Mouse (Mus musculus) 416B (cell line): ENCODE results near the gene Cacna1b.

Experiments used
- DNase-seq: peaks from one replicate; pipeline ENCODE4 v3.0.0; 2011; ENCODE audit warnings: low read depth

The Cacna1b gene

DNA sequence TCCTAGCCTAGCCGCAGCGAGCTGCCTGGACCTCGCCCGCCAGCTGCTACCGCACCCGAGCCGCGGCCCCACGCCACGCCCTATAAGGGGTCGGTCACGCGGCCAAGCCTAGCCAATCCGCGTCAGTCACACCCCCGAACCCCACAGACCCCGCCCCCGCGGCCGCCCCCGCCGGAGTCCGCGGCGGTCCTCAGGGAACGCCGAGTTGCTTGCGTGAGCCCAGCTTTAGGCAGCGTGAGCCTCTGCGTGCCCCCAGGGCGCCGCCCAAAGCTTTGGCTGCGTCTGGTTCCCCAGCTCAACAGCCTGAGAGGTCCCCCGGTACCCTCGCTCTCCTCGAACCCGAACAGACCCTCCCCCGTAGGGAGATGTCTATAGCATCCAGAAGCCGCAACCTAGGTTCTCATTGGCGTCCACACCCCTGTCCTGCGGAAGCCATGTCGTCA, at the start of gene Cacna1b:
Gene Cacna1b (minus strand): TSS at position 38 of the 443 bp plus-strand sequence.
- no peak for DNase-seq

DNA sequence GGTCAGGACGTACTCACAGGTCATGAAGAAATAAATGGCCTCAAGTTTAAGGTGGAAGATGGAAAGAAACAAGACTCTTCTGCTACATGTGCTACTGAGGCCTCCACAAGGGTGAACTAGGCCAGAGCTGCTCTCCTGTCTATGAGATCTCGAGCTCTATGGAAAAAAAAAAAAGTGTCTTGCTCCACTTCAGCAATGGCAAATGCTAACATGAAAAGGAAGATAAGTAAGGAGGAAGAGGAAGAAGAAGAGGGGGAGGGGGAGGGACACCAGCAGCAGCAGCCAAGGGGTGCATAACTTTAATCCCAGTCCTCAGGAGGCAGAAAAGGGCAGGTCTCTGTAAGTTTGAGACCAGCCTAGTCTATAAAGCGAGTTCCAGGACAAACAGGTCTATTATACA, 46.8 kb upstream of the Cacna1b start:
- DNase-seq, result no peak

- no peak for DNase-seq
These were observed 44.7 kb upstream of the Cacna1b start for GRCm38 (mm10) chr2:24807691-24808090.

DNA sequence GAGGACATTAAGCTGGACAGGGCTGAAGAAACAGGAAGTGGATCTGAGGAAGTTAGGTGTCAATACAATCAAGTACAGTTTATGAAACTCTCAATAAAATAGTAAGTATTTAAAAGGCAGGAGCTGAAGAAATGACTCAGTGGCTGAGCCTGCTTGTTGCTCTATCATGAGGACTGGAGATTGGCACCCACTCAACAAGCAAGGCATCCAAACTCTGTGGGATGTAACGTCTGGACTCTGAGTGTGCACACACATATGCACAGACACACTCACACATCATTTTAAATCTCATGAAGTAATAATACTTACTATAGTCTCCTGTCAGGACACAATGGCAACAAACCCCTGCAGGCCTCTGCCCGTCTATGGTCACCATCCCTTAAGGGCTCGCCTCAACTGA, 44.1 kb upstream of the Cacna1b start:
- DNase-seq, result no peak

DNA sequence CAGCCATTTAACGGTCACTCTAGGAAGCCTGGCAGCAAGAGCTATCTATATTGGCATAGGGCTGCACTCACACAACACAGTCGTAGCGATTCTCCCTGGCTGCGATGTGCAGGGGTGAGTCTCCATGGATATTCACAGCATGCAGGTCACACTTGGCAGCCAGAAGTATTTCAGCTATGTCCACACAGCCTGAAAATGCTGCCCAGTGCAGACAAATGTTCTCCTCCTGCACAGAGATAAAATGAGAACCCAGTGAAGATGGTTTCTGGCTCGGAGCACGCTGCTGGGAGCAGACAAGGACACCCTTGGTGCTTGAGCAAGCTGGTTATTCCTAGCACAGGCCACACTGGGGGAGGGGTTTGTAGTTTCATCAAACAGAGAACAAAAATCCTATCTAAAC, 43.2 kb upstream of the Cacna1b start:
- DNase-seq, result no peak

- DNase-seq, result no peak
These were observed 42.7 kb upstream of the Cacna1b start for GRCm38 (mm10) chr2:24805621-24806020.

DNA sequence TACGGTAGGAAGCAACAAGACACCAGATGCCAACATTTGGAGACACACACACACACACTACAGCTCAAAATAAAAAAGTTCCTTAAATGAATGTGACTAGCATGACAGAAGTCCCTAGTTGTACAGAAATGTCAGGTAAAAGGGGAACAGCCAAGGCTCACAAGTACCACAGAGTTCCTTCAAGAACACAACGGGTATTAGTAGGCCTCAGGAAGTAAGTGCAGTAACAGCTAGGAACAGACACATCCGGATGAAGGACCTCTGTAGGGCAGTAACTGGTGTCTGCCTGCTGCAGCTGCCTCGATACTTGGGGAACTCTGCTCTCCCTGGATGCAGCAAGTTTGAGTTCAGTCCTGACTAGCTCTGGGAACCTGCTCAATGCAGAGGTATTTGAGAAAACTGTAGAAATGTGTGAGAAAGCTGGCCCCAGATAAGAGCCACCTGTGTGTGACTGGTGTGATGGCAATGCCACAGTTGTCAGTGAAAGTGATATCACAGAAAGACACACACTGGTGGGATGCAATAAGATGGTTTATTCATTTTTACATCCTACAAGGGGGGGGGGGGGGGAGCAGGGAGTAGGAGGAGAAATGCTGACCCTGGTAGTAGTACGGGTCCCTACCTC, 34.0 kb upstream of the Cacna1b start:
- no peak for DNase-seq

GRCm38 (mm10) chr2:24787250-24787649, 24.3 kb upstream of the Cacna1b start:
- DNase-seq, result no peak

DNA sequence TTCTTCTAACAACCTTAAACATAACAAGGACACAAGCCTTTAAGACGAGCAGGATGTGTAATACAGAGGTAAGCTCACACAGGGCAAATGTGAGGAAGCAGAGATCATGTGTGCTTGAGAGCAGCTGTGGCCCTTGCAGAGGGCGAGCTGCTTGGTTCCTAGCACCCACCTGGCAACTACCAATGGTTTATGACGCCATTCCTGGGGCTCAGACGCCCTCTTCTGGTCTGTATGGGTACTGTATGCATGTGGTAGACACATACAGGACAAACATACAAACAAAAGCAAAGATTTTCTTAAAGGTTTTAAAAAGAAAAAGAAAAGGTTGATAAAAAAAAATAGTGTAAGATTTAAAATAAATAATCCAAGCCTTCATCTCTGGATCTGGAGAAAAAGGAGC, 18.3 kb upstream of the Cacna1b start:
- no peak for DNase-seq

DNA sequence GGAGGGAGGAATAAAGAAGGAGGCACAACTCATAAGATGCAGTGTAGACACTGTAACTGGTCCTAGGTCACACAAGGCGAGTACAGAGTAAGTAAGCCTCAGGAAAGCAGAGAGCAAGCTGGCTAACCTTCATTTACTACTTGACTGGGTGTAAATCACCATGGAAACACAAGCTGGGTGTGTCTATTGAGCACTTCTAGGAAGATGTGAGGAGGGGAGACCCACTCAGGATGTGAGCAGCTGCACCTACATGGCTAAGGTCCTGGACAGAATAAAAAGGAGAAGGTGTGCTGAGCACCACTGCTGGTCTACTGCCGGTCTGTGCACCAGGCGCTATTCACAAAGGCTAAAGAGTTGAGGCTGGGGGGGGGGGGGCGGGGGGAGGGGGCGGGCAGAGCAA, 13.9 kb upstream of the Cacna1b start:
- no peak for DNase-seq

DNA sequence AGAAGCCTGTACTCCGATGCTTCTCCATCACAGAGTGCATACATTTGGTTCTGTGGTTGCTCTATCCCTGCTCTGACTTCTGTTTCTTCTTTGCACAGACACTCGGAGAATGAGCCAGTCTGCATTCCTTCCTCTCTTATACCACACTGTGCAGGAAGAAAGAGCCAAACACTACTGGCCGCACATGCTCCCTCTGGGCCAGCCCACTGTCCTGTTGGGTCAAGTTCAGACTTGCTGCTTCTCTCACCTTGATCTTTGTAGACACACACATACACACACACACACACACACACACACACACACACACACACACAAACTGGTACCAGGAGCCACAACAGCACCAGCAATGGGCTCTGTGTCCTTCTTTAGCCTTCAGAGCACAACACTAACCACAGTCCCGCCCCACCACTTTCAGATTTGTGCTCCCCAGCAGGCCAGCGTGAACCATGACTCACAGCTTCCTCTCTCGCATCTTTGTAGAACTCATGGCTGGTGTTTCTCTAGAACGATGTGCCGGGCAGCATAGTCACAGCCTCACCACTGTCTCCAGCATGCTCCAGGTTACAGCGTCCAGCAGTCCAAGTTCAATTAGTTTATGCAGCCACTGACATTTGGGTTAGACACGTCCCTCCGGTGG, 13.1 kb upstream of the Cacna1b start:
- DNase-seq, result peak; percentile 82

GRCm38 (mm10) chr2:24774832-24775231, 11.9 kb upstream of the Cacna1b start:
- DNase-seq, result peak; percentile 27

- no peak for DNase-seq
These were observed 7.9 kb upstream of the Cacna1b start for GRCm38 (mm10) chr2:24770861-24771260.

DNA sequence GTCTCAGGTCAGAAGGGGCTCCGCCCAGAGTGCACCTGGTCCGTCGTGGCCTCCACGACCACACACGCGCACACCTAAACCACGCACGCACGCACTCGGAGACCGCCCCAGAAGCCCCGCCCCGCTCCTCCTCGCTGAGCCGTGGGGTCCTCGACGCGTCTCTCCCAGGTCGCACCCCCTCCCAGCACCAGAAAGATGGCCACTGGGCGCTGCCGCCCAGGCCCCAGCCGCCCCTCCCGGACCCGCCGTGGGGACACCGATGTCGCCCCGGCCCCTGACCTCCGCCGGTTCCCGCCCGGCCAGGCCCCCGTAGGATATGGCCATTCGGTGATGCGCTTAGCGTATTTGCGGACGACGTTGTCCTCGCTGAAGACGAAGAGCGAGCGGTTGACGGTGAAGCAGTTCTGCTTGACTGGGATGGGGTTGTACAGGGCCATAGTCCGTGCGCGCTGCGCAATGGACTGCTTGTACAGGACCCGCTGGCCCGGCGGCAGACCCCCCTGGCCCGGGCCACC, 449 bp downstream of the Cacna1b start:
- no peak for DNase-seq

- DNase-seq, result no peak
These were observed 968 bp downstream of the Cacna1b start for GRCm38 (mm10) chr2:24761923-24762445.

DNA sequence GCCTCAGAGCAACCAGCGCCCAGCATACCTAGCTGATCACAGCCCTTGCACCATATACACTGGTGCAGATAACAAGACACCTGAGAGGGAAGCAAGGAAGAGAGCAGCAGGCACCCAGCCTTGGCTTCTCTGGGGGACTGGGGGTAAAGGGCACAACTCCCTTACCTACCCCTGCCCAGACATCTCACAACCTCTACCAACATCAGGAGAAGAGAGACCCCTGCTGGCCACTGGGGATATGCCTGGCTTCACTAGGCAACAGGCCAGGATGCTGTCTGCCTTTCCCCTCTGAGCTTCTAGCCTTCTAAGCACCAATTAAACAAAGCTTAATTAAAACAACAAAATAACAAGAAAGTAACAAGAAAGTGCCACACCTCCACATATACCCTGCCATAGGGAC, 7.7 kb downstream of the Cacna1b start:
- peak; percentile 52 for DNase-seq

DNA sequence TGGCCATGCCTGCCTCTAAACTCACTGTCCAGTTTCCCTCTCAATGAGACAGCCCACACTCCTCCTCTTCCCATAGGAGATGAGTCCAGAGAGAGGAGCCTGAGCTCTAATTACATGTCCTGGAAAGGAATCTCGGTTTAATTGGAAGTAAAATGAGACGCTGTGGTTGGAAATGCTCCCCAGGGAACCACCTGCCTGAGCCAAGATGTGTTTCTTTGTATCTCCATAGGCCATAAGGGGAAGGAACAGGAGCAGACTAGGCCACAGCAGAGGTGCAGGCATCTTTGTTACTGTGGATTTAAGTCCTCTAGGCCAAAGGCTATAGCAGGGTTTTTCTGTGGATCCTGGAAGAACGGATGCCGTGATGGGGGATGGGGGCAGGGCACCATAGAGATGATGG, 10.4 kb downstream of the Cacna1b start:
- no peak for DNase-seq

GRCm38 (mm10) chr2:24750051-24750450, 12.9 kb downstream of the Cacna1b start:
- no peak for DNase-seq

GRCm38 (mm10) chr2:24747878-24748277, 15.1 kb downstream of the Cacna1b start:
- peak; percentile 78 for DNase-seq

DNA sequence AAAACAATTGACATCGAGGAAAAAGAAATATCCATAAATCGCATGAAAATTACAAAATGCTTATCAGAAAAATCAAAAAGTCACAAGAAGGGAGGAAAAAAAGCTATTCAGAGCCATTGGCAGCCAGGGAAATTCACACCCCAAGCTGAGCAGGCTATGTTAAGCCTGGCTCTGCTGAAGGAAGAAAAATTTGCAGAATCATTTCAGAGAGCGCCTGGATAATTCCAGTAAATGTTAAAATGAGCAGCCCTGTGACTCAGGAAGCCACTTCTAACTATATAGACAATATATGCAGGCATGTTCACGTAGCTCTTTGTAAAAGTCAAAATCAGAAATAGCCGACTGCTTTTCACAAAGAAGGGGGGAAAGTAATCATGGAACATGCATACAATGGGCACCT, 23.3 kb downstream of the Cacna1b start:
- DNase-seq, result no peak

GRCm38 (mm10) chr2:24733157-24733556, 29.8 kb downstream of the Cacna1b start:
- DNase-seq, result no peak

- no peak for DNase-seq
These were observed 37.1 kb downstream of the Cacna1b start for GRCm38 (mm10) chr2:24725865-24726264.

DNA sequence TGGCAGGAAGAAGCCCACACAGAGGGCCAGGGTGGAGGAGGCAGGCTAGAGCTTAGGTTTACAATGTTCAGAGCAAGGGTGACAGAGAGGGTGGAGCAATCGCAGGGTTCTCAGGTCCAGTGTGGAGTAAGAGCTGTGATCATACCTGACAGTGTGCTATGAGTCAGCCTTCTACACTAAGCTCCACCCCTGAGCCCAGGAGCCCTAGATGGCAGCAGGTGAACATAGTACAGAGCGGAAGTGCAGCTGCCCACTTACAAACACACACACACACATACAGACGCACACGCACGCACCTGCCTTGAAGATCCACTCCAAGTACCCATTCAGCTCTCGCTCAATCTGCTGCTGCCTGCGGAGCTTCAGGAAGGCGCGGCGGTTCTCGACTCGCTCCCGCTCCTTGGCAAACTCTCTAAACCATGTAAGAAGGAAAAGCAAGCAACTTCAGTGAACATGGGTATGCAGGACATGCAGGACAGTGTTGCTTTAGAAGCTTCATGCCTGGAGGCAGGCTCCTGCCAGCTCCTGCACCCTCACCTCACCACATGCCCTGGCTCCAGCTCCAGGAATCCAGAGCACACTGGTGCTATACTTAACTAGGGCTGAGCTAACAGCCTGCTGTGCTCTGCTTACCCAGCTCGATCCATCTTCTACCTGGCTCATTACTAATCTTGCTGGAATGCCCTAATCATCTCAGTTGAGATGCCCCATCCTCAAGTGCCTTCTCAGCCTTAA, 43.1 kb downstream of the Cacna1b start:
- DNase-seq, result no peak
